Mouse (Mus musculus) c-Kit-negative CD71-positive TER-119-positive erythroid progenitor cells, embryonic 14.5 days (primary cell): ENCODE measurements around the gene Dlg2.

Experiments
- DNase-seq: peaks from one replicate; pipeline ENCODE4 v3.0.0-alpha.2; 2013; ENCODE audit warnings: low read depth, low spot score

Dlg2 gene

GRCm38 (mm10) chr7:91724397-91724796 lies 1247.9 kb downstream of the Dlg2 start:
- DNase-seq: no peak

- DNase-seq: no peak
Measured at GRCm38 (mm10) chr7:91740748-91741147, 1264.3 kb downstream of the Dlg2 start.

- no peak for DNase-seq
Measured at GRCm38 (mm10) chr7:91753151-91753861, 1276.8 kb downstream of the Dlg2 start.

- DNase-seq: no peak
Measured at GRCm38 (mm10) chr7:91767648-91768047, 1291.2 kb downstream of the Dlg2 start.

GRCm38 (mm10) chr7:91778673-91779072 lies 1302.2 kb downstream of the Dlg2 start:
- no peak for DNase-seq

GRCm38 (mm10) chr7:91784617-91785016 lies 1308.1 kb downstream of the Dlg2 start:
- no peak for DNase-seq

GRCm38 (mm10) chr7:91785445-91785844 lies 1309.0 kb downstream of the Dlg2 start:
- no peak for DNase-seq

- DNase-seq: no peak
Measured at GRCm38 (mm10) chr7:91785871-91786270, 1309.4 kb downstream of the Dlg2 start.

- no peak for DNase-seq
Measured at GRCm38 (mm10) chr7:91790949-91791564, 1314.6 kb downstream of the Dlg2 start.

- no peak for DNase-seq
Measured at GRCm38 (mm10) chr7:91806632-91807031, 1330.2 kb downstream of the Dlg2 start.

- DNase-seq: no peak
Measured at GRCm38 (mm10) chr7:91810774-91811173, 1334.3 kb downstream of the Dlg2 start.

- DNase-seq: no peak
Measured at GRCm38 (mm10) chr7:91818004-91818403, 1341.5 kb downstream of the Dlg2 start.

GRCm38 (mm10) chr7:91832207-91832606 lies 1355.7 kb downstream of the Dlg2 start:
- no peak for DNase-seq

- DNase-seq: no peak
Measured at GRCm38 (mm10) chr7:91845723-91846122, 1369.3 kb downstream of the Dlg2 start.

GRCm38 (mm10) chr7:91849364-91849763 lies 1372.9 kb downstream of the Dlg2 start:
- DNase-seq: no peak

GRCm38 (mm10) chr7:91853653-91854052 lies 1377.2 kb downstream of the Dlg2 start:
- no peak for DNase-seq

GRCm38 (mm10) chr7:91856931-91857330 lies 1380.5 kb downstream of the Dlg2 start:
- no peak for DNase-seq

- no peak for DNase-seq
Measured at GRCm38 (mm10) chr7:91862806-91863531, 1386.5 kb downstream of the Dlg2 start.

- DNase-seq: no peak
Measured at GRCm38 (mm10) chr7:91868919-91869318, 1392.4 kb downstream of the Dlg2 start.

- no peak for DNase-seq
Measured at GRCm38 (mm10) chr7:91876831-91877230, 1400.4 kb downstream of the Dlg2 start.

- DNase-seq: no peak
Measured at GRCm38 (mm10) chr7:91877804-91878203, 1401.3 kb downstream of the Dlg2 start.

GRCm38 (mm10) chr7:91886336-91886735 lies 1409.9 kb downstream of the Dlg2 start:
- no peak for DNase-seq

- DNase-seq: no peak
Measured at GRCm38 (mm10) chr7:91893991-91894390, 1417.5 kb downstream of the Dlg2 start.
